Mouse (Mus musculus) spleen, postnatal 4 days (tissue): ENCODE results near the gene AU021092.
"Not testable (repeated sequence)": the region's sequence is repeated elsewhere in the genome, so short reads cannot be mapped to it uniquely, and the experiment has no call there.

Source experiments
- DNase-seq, 2 experiments: peaks; one replicate each; pipeline ENCODE4 v3.0.0; 2022; ENCODE audit warnings: low spot score in 2 of 2

The AU021092 gene

DNA sequence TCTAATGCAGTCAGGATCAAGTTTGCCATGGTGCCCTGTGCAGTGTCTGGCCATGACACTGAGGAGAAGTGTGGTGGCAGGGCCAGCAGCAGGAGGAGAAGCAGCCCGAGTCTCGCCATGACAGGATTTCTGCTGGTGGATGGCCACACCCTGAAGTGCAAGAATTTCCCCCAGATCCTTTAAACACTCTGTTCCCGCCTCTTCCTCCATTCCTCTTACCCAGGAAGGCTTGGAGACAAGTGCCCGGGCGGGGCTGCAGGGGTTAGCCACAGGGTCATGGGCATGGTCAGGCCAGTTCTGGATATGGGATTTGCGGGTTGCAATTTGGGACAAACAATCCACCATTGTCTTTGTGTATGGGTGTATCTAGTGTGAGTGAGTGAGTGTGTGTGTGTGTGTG is at the start of gene AU021092:
AU021092 (minus strand) TSS at position 160 of the 400 bp plus-strand sequence.
- no peak for DNase-seq

DNA sequence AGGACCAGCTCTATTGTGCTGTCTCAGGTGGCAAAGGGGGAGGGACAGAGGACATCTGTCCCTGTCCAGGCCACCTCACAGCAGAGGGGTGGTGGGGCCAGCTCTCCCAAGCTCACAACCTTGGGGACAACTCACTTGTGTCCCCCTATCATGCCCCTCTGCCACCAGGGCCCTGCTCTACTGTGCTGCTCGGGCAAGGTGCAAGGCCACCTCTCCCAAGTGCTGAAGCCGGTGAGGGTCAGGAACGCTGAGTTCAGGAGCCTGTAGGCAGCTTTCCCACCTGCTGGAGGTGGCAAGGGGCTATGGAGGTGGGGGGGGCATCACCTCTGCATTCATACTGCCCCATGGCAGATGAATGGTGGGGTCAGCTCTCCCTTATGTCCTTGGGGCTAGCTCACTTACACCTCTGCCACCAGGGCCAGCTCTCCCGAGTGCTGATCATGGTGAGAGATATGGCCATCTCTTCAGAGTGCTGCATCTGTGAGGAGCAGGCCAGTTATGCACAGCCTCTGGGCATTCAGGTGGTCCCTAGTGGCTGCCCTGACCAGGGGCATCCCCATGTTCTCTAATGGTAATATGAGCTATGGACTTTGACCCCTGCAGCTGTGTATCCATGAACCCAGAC is 49.4 kb upstream of the AU021092 start:
- no peak for DNase-seq

DNA sequence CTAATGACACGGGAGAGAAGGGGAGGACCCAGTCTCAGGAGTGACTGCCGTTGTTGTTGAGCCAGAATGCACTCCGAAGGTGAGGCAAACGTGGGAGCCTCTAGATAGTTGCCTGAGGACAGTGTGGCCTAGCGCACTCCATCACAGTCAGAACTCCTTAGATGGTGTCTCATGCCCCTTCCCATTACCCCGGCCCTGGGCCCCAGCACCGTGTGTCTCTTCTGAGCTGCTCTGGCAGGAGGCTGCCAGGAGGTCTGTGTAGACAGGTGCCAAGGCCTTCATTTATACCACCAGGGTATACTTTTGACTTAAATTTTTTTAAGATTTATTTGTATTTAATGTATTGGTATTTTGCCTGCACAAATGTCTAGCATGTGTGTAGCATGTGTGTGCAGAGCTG is 41.8 kb upstream of the AU021092 start:
- DNase-seq: no peak

DNA sequence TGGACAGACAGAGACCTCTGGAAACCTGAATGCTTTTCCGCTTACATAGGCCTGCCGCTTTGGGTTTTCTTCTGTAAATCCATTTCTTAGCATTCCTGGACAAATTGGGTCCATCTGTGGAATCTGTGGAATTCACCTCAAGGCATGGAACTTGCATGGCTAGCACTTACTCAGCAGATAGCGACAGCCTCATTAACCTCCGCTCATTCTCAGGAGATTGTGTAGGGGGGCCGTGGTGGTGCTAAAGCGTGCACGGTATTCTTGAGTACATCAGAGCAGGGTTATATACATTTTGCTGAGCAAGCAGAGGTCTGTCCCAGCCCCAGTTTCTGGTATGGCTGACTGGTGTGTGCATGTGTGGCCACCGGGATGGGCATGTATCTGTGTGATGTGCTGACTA is 41.1 kb upstream of the AU021092 start:
- DNase-seq: no peak

DNA sequence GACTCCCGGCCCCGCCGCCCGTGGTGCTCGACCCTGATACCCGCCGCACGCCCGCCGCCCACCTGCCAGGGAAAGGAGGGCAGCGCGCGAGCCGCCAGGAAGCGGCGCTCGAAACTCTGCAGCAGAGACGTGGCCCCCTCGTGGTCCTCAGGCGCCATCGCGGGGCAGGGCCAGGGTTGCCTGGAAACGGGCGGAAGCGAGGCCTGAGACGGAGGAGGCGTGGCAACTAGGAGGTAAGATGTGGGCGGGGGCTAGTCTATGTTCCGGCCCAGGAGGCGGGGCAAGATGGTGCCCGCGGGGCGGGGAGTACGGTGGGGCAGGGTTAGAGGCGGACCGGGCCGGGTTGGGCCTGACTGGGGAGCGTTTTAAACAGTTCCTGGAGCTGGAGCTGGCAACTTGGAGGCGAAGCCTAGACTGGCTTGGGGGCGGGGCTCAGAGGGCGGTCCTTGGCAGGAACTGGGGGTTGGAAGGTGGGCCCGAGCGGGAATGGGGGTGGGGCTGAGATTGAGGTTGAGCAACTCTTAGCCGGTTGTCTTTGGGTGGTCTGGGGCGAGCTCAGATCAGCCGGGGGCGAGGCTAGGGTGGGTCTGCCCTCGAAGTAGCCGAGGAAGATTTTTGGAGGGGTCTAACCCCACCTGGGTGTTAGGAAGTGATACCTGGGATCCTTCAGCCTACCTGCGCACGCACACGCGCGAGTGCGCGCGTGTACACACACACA is 33.8 kb upstream of the AU021092 start, which contains the start of gene Eef2kmt:
Eef2kmt (minus strand) TSS at position 205 of the 718 bp plus-strand sequence.
- DNase-seq: peak; percentile 97

DNA sequence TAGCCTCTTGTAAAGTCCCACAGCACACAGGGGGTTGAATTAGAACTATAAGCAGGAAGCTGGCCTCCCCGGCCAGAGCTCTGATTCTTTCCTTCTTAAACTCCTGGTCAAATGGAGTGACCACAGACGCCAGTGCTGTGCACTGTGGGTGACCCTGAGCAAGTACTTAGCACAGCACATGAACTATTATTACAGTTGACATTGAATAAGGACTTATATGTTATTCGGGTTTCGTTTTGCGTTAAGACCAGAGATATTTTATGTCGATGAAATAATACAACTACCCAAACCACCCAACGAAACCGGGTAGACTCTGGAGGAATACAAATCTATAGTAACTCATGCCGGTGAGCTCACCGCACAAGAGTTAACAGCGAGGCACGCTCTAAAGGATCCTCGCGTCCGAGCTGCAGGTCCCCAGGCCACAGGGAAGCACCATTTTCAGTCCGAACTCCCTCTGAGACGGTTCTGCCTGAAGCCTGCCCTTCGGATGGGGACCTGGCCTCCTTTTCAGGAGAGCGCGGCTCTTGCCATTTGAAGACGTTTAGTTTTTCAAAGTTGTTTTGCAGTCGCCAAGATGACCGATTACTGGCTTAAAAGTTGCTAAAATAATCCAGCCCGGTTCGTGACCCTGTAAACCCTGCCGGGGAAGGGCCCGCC is 33.1 kb upstream of the AU021092 start:
- no peak for DNase-seq

DNA sequence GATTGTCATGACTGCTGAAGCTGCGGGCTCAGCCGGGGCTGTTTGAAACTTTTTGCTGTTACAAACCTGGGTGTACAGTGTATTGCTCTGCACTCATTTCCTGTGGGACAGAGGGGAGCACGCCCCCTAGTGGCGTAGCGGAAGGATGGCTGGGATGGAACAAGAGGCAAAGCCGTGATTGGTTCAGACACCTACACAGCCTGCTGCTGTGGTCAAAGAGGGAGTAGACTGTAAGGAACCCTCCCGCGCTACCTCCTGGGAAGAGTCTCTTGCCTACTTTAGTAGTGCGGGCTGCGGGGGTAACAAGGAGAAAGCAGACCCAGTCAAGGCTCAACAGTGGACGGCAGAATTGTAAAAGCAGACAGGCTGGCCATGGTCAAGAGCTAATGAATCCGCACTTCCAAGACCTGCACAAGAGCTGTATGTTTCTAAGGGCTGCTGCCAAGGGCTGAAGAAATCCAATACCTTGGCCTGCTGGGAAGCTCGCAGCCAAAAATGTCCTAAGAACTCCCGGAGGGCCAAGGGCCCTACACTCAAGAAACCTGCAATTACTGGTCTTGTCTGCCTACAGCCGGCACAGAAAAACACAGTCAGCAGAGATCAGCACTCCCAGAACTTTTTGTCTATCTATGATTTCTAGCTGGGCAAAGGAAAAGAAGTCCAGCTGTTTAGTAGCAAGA is 32.4 kb upstream of the AU021092 start:
- DNase-seq: peak; percentile 78 to 91

DNA sequence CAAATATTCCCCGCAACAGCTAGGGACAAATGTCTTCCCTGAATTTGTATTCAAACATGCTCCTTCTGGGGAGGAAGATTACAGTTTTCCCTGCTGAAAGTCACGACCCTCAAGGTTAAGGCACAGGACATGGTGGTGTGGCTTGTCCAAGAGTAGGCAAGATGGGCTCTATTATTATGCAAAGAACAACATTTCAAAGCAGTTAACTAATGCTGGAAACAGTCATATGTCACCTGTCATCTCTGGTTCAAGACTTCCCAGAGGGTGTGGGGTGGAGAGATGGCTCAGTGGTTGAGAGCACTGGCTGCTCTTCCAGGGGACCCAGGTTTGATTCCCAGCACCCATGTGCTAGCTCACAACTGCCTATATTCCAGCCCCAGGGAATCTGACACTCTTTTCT is 30.2 kb upstream of the AU021092 start:
- DNase-seq: no peak

DNA sequence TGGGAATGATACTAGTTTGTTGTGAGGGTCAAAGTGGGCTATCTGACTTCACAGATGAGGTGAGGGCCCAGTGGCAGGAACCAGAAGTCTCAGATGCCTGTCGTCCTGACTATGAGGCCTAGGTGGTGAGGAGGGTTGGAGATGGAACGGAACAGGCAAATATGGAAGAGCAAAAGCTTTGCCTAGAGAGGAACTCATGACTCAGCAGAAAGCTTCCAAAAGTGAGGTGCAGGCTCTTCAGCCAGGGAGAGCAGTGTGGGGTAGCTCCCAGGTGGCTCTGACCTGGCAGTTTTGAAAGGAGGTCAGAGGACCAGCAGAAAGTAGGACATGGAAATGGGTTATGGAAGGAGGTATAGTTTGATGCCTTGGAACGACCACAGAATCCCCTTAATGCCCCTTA is 28.8 kb upstream of the AU021092 start:
- DNase-seq: no peak

DNA sequence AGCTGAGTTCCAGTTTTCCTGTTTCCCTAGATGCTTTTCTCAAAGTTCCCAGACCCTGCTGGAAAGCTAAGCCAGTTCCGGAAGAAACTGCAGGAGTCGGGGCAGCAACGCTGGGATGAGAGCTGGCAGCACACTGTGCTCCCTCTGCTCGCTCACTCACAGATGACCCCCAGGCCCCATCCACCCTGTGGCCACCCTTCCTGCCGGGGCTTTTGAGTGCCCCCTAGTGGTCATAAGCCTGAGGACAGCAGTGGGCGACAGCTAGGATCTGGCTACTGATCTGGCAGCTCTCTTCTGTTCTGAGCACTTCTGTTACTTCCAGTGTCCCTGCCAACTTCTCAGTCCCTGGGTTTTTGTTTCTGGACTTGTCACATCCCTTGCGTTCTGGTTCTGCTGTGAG is 22.3 kb upstream of the AU021092 start:
- DNase-seq: peak; percentile 58 to 83

DNA sequence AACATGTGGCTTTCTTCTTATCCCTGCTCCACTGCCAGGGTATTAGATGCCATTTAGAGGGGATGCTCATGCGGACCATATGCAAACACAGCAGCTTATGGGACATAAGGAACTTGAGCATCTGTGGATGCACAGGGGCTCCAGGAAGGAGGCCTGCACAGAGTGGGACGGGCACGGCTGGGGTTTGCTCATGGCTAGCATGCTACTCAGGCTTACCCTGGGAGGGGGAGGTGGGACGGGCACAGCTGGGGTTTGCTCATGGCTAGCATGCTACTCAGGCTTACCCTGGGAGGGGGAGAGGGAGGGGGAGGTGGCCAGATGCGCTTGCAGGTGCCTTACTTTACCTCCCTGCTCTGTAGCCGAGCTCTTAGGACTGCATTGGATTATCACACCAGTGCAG is 20.8 kb upstream of the AU021092 start:
- no peak for DNase-seq

DNA sequence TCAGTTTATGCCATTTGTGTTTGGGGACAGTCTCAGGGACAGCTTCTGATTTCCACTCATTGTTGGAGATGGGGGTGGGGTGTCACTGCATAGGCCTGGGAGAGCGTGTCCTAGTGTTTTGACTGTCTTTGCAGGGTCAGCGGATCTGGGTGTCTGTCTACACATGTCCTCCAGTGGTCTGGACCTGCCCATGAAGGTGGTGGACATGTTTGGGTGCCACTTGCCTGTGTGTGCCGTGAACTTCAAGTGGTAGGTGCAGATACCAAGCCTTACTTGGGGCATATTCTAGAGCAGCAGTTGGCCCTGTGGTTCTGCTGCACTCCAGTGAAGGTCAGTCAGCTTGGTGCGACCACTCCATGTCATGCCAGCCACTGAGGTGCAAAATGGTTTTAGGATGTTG is 20.3 kb upstream of the AU021092 start:
- DNase-seq: no peak

DNA sequence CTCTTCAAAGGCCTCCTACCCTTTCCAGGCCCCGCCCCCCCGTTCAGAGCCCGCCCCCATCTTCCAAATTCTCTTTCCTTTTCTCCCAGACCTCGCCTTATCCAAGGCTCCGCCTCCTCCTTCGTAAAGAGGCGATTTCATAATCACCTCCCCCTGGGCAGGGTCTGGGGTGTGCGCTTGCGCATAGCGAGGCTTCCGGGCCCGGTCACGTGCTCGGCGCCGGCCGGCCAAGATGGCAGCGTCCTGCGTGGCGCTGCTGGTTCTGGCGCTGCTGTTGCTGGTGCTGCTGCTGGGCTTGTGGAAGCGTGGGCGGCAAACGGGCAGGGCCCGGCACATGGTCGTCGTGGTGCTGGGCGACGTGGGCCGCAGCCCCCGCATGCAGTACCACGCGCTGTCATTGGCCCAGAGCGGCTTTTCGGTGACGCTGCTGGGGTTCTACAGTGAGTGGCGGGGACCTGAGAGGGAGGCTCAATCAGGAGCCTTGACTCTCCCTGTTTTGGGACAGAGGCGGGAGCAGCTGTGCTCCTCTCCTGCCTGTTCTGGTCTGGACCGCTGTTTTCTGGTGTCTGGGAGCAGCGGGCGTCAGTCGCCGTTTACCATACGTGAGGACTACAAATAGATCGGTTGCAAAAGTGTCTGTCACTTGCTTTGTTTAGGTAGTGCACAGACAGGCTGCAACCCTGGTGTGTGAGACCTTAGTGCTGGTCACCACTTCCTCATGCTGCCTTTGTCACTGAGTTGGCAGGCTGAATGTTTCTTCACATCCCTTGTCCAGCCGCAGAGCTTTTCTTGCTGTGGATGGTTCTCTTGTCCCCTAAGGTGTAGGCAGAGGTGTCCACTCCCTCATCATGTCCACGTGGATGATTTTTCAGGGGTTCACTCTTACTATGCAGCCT is 11.6 kb upstream of the AU021092 start, which contains the start of gene Alg1:
Alg1 (plus strand) TSS at position 204 of the 896 bp plus-strand sequence.
- peak; percentile 89 to 95 for DNase-seq

DNA sequence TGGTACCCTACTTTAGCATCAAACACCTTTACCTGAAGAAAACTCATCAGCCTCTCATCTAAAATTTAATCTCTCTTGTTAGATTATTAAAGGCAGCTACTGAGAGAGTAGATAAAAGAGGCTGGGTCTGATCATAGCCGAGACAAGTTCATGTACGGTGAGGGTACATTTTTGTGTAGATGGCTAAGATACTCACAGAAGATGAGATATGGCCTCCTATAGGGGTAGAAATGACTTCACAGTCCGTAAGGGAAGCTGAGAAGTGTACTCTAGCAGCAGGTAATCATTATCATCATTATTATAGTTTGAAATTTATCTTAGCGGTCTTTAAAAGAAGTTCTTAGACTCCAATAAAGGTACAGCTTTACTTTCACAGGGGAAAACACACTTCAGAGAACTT is 10.9 kb upstream of the AU021092 start:
- no peak for DNase-seq

DNA sequence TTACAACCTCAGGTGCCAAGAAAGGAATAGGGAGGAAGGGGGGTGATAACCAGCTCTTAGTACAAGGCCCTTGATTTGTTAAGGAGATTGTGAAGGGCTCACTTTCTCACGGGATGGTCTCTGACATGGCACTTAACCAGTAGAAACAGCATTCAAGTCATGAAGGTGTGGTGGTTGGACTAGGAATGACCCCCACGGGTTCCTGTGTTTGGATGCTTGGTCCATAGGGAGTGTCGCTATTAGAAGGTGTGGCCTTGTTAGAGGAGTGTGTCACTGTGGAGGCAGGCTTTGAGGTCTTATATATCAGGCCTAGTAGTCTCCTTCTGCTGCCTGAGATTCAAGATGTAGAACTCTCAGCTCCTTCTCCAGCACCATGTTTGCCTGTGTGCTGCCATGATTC is 6.0 kb upstream of the AU021092 start:
- DNase-seq: not testable (repeated sequence)

DNA sequence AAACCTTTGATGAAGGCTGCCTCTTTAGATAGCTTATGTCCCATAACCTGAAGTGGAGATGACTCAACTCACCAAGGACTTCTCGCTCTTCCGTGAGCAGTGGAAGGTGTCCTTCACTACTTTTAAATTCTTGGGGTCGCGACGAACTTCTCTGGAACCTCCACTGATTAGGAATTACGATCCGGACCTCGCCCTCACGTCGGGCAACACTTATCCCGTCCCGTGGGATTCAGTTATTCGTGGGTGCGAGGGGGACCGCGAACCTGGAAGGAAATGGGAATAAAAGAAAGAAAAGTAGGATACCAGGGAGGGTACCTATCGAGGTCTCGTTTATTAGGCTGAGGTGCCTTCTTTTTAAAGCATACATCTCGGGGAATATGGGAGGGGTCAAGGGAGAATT is 5.4 kb upstream of the AU021092 start:
- not testable (repeated sequence) for DNase-seq

DNA sequence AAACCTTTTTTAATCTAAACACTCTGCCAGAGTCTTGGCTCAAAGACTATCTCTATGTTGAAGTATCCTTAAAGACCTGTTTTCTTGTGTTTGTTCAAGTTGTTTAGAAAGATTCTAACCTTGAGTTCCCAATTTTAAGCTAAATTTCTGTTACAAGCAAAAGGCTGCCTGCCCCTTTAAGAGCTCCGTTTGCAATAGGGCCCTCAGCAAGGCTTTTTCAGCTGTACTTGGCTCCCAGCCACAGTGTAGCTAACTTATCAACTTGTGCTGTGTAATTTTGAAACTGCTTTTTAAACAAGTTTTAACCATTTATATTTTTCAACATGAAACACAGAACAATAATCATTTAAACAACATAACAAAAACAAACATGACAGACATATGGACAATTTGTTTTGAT is 4.4 kb upstream of the AU021092 start:
- DNase-seq: not testable (repeated sequence)

DNA sequence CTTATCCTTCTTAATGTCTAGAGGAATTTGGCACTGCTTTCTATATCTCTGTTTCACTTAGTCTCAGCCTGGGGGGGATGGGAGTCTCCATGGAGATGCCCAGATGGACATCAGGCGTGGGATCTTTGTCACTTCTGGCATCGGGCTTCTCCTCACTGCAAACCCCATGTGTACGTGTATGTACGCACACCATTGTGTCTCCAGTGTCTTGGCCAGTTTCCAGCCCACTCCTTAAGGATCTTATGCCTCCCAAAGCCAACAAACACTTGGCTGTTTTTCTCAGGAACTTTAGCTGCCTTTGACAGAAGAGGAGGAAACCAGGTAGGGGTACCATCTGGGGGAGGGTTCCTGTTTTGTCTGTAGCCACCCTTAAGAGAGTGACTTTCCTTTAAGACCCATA is 696 bp downstream of the AU021092 start:
- no peak for DNase-seq

DNA sequence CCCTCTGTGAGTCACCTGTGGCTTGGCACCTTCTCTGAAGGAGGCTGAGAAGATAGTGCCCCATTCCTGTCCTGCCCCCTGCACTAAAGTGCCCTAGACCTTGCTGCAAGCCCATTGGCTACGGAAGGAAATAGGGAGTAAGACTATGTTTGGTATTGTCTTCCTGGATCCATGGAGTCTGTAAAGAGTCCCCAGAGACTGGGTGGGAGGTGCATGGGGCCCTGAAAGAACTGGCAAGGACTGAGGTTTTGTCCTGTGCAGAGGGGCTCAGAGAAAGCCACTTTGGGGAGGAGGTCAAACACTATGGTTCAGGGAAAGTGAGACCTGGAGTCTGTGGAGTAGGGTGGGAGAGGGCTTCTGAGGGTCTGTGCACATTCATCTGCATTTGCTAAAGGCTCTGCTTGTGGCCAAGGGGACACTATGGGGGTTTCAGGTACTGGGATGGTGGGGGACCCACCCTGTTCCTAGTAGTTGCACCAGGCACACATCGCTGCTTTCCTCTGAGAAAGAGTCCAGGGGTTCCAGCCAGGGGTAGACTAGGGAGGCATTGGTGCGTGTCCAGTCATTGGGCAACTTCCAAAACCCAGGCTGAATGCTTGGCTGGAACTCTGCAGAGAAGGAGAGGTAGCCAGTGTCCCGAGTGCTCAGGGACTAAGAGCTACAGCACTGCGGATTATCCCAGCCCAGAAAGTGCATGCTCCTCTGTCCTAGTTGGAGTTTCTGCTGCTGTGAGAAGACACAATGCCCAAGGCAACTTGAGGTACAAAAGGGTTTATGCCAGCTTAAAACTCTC is 4.6 kb downstream of the AU021092 start:
- DNase-seq: no peak

DNA sequence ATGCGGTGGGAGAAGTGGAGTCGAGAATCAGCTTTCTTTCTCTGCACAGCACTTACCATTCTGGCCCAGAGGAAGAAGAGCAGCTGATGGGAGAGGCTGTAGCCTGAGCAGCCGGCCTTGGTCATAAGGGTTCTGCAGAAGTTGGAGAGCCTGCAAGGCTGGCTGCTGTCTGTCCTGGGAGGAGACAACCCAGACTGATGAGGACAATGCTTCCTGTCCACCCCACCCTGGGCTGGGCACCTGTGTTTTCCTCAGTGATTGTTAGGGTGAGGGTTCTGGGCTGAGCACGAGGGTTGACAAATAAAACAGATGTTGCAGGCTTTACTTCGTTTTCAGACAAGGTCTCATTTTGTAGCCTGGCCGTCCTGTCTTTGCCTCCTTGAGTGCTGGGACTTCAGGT is 5.4 kb downstream of the AU021092 start:
- no peak for DNase-seq
